Mouse (Mus musculus): ENCODE measurements at regions not wholly inside any gene's neighbourhood (a gene's known extent, or its start where the extent isn't known, plus 50 kb on each side); places are given as distances from the start of the nearest gene placed in this dataset.
A peak's percentile ranks its signal among the peaks of the same experiment; 100 is the strongest.
"Not testable (repeated sequence)": the region's sequence is repeated elsewhere in the genome, so short reads cannot be mapped to it uniquely, and the experiment has no call there.

GRCm38 (mm10) chr17:83973461-83974350, 125.9 kb upstream of the Haao start:
- DNase-seq = peak; percentile 78 to 83
- intact Hi-C loops (cut with DNase I) = loop anchor here (1.0 to 5.0 kb wide), 5 partner anchors 55 to 414 kb away; no protein-coding TSS in a partner anchor

- intact Hi-C loops (cut with DNase I) = loop anchor here (1.0 to 5.0 kb wide), 4 partner anchors 56 to 414 kb away; no protein-coding TSS in a partner anchor
- DNase-seq = no peak
Measured at GRCm38 (mm10) chr17:83972874-83973273, 125.1 kb upstream of the Haao start.

- no peak for DNase-seq
- intact Hi-C loops (cut with DNase I) = loop anchor here (2.0 to 5.0 kb wide), 3 partner anchors 56 to 415 kb away; no protein-coding TSS in a partner anchor
Measured at GRCm38 (mm10) chr17:83972470-83972869, 124.7 kb upstream of the Haao start.

GRCm38 (mm10) chr17:83972026-83972425, 124.3 kb upstream of the Haao start:
- peak in 1 of 2 experiments; percentile 59 for DNase-seq
- intact Hi-C loops (cut with DNase I) = loop anchor here (2.0 to 5.0 kb wide), 3 partner anchors 57 to 415 kb away; no protein-coding TSS in a partner anchor

GRCm38 (mm10) chr17:83969407-83969826, 121.7 kb upstream of the Haao start:
- intact Hi-C loops (cut with DNase I) = no loop called here
- no peak for DNase-seq

- DNase-seq; intact Hi-C loops (cut with DNase I): not testable (repeated sequence)
Measured at GRCm38 (mm10) chr17:83968124-83968523, 120.4 kb upstream of the Haao start.

GRCm38 (mm10) chr17:83967007-83967406, 119.2 kb upstream of the Haao start:
- no peak for DNase-seq
- intact Hi-C loops (cut with DNase I) = no loop called here

- intact Hi-C loops (cut with DNase I) = no loop called here
- no peak for DNase-seq
Measured at GRCm38 (mm10) chr17:83964454-83965211, 116.9 kb upstream of the Haao start.

- intact Hi-C loops (cut with DNase I) = no loop called here
- DNase-seq = no peak
Measured at GRCm38 (mm10) chr17:83963561-83963960, 115.8 kb upstream of the Haao start.

- DNase-seq = no peak
- intact Hi-C loops (cut with DNase I) = no loop called here
Measured at GRCm38 (mm10) chr17:83962841-83963240, 115.1 kb upstream of the Haao start.

- intact Hi-C loops (cut with DNase I) = no loop called here
- no peak for DNase-seq
Measured at GRCm38 (mm10) chr17:83962126-83962525, 114.4 kb upstream of the Haao start.

- DNase-seq = no peak
- intact Hi-C loops (cut with DNase I) = no loop called here
Measured at GRCm38 (mm10) chr17:83960821-83961220, 113.1 kb upstream of the Haao start.

GRCm38 (mm10) chr17:83960158-83960557, 112.4 kb upstream of the Haao start:
- no peak for DNase-seq
- intact Hi-C loops (cut with DNase I) = no loop called here

- intact Hi-C loops (cut with DNase I) = no loop called here
- DNase-seq = no peak
Measured at GRCm38 (mm10) chr17:83959159-83959848, 111.5 kb upstream of the Haao start.

GRCm38 (mm10) chr17:83958706-83959105, 110.9 kb upstream of the Haao start:
- intact Hi-C loops (cut with DNase I) = no loop called here
- no peak for DNase-seq

- DNase-seq = no peak
- intact Hi-C loops (cut with DNase I) = loop anchor here (2.0 kb wide), 1 partner anchor 51 kb away; no protein-coding TSS in a partner anchor
Measured at GRCm38 (mm10) chr17:83957661-83958540, 110.1 kb upstream of the Haao start.

- no peak for DNase-seq
- intact Hi-C loops (cut with DNase I) = loop anchor here (2.0 kb wide), 1 partner anchor 50 kb away; no protein-coding TSS in a partner anchor
Measured at GRCm38 (mm10) chr17:83956821-83957565, 109.2 kb upstream of the Haao start.

- intact Hi-C loops (cut with DNase I) = loop anchor here (2.0 kb wide), 2 partner anchors 37 to 49 kb away; no protein-coding TSS in a partner anchor
- no peak for DNase-seq
Measured at GRCm38 (mm10) chr17:83955978-83956377, 108.2 kb upstream of the Haao start.
